Mouse (Mus musculus): ENCODE data around the gene Ghdc. TPM values are rescaled to one million over a fixed set of nuclear protein-coding genes. Genes with fewer than 3 reads are reported as not detected.
A peak's percentile ranks its signal among the peaks of the same experiment; 100 is the strongest.

Ghdc gene
- polyA plus RNA-seq, 1 experiment, result 4.9 TPM

GRCm38 (mm10) chr11:100728601-100729000 is 42.2 kb downstream of the Ghdc start:
- no peak for TF ChIP-seq POLR2A (IDR thresholded peaks at IDR 0.05; ENCODE audit: borderline replicate concordance, control insufficient read depth, low read depth, low read length)
- TF ChIP-seq CTCF (IDR thresholded peaks at IDR 0.05; ENCODE audit: control insufficient read depth, insufficient read depth, low read length), result no peak
- Histone ChIP-seq H3K4me1 (ENCODE audit: control insufficient read depth, insufficient read depth, low read length) (peaks cover 14% of the 10 kb centered on the region), H3K27ac (ENCODE audit: control insufficient read depth, insufficient read depth, low read depth, low read length, poor library complexity) (no peak overlapping the region), H3K4me3 (replicated peaks; ENCODE audit: control insufficient read depth, low read depth, low read length) (no peak overlapping the region)
- WGBS, result 83% methylated on average over 6 of the region's 6 CpGs

- 94% methylated on average over 3 of the region's 3 CpGs for WGBS
- no peak overlapping the region for H3K27ac ChIP-seq (ENCODE audit: control insufficient read depth, insufficient read depth, low read depth, low read length, poor library complexity)
- H3K4me1 ChIP-seq (ENCODE audit: control insufficient read depth, insufficient read depth, low read length), result peaks cover 18% of the 10 kb centered on the region
Observed at GRCm38 (mm10) chr11:100727201-100727600, 43.6 kb downstream of the Ghdc start.

GRCm38 (mm10) chr11:100724919-100725512 is 45.7 kb downstream of the Ghdc start:
- TF ChIP-seq POLR2A (IDR thresholded peaks at IDR 0.05; ENCODE audit: borderline replicate concordance, control insufficient read depth, low read depth, low read length), result no peak
- no peak for TF ChIP-seq CTCF (IDR thresholded peaks at IDR 0.05; ENCODE audit: control insufficient read depth, insufficient read depth, low read length)
- WGBS, result 21% methylated on average over 5 of the region's 5 CpGs
- Histone ChIP-seq H3K4me3 (replicated peaks; ENCODE audit: control insufficient read depth, low read depth, low read length) (no peak overlapping the region), H3K27ac (ENCODE audit: control insufficient read depth, insufficient read depth, low read depth, low read length, poor library complexity) (peak overlapping the region; percentile 4), H3K4me1 (ENCODE audit: control insufficient read depth, insufficient read depth, low read length) (peaks cover 18% of the 10 kb centered on the region)

More at GRCm38 (mm10) chr11:100727201-100727600, 43.6 kb downstream of the Ghdc start:
- no peak overlapping the region for H3K4me3 ChIP-seq (replicated peaks; ENCODE audit: control insufficient read depth, low read depth, low read length)
- TF ChIP-seq POLR2A (IDR thresholded peaks at IDR 0.05; ENCODE audit: borderline replicate concordance, control insufficient read depth, low read depth, low read length) (no peak), CTCF (IDR thresholded peaks at IDR 0.05; ENCODE audit: control insufficient read depth, insufficient read depth, low read length) (no peak)

GRCm38 (mm10) chr11:100722493-100723028 is 48.2 kb downstream of the Ghdc start:
- TF ChIP-seq POLR2A (IDR thresholded peaks at IDR 0.05; ENCODE audit: borderline replicate concordance, control insufficient read depth, low read depth, low read length) (no peak), CTCF (IDR thresholded peaks at IDR 0.05; ENCODE audit: control insufficient read depth, insufficient read depth, low read length) (no peak)
- Histone ChIP-seq H3K4me1 (ENCODE audit: control insufficient read depth, insufficient read depth, low read length) (peaks cover 18% of the 10 kb centered on the region), H3K4me3 (replicated peaks; ENCODE audit: control insufficient read depth, low read depth, low read length) (no peak overlapping the region), H3K27ac (ENCODE audit: control insufficient read depth, insufficient read depth, low read depth, low read length, poor library complexity) (peak overlapping the region; percentile 46)
- 32% methylated on average over 2 of the region's 2 CpGs for WGBS

- Histone ChIP-seq H3K27ac (ENCODE audit: control insufficient read depth, insufficient read depth, low read depth, low read length, poor library complexity) (peak overlapping the region; percentile 46), H3K4me1 (ENCODE audit: control insufficient read depth, insufficient read depth, low read length) (peaks cover 18% of the 10 kb centered on the region), H3K4me3 (replicated peaks; ENCODE audit: control insufficient read depth, low read depth, low read length) (no peak overlapping the region)
- no peak for TF ChIP-seq CTCF (IDR thresholded peaks at IDR 0.05; ENCODE audit: control insufficient read depth, insufficient read depth, low read length)
- TF ChIP-seq POLR2A (IDR thresholded peaks at IDR 0.05; ENCODE audit: borderline replicate concordance, control insufficient read depth, low read depth, low read length), result no peak
- WGBS, result 9% methylated on average over 8 of the region's 8 CpGs
Observed at GRCm38 (mm10) chr11:100721776-100722492, 48.8 kb downstream of the Ghdc start.

GRCm38 (mm10) chr11:100721254-100721653 is 49.5 kb downstream of the Ghdc start:
- TF ChIP-seq CTCF (IDR thresholded peaks at IDR 0.05; ENCODE audit: control insufficient read depth, insufficient read depth, low read length), result no peak
- H3K4me1 ChIP-seq (ENCODE audit: control insufficient read depth, insufficient read depth, low read length), result peaks cover 18% of the 10 kb centered on the region
- H3K4me3 ChIP-seq (replicated peaks; ENCODE audit: control insufficient read depth, low read depth, low read length), result no peak overlapping the region
- WGBS, result 5% methylated on average over 4 of the region's 4 CpGs
- peak overlapping the region; percentile 27 for H3K27ac ChIP-seq (ENCODE audit: control insufficient read depth, insufficient read depth, low read depth, low read length, poor library complexity)

- TF ChIP-seq CTCF (IDR thresholded peaks at IDR 0.05; ENCODE audit: control insufficient read depth, insufficient read depth, low read length) (no peak), POLR2A (IDR thresholded peaks at IDR 0.05; ENCODE audit: borderline replicate concordance, control insufficient read depth, low read depth, low read length) (no peak)
- WGBS, result 32% methylated on average over 5 of the region's 5 CpGs
- Histone ChIP-seq H3K4me1 (ENCODE audit: control insufficient read depth, insufficient read depth, low read length) (peaks cover 18% of the 10 kb centered on the region), H3K4me3 (replicated peaks; ENCODE audit: control insufficient read depth, low read depth, low read length) (no peak overlapping the region), H3K27ac (ENCODE audit: control insufficient read depth, insufficient read depth, low read depth, low read length, poor library complexity) (peak overlapping the region; percentile 27; the same call in 1 of the 2 replicates)
Observed at GRCm38 (mm10) chr11:100720345-100720744, 50.4 kb downstream of the Ghdc start.

- 83% methylated on average over 11 of the region's 11 CpGs for WGBS
- TF ChIP-seq CTCF (IDR thresholded peaks at IDR 0.05; ENCODE audit: control insufficient read depth, insufficient read depth, low read length) (no peak), POLR2A (IDR thresholded peaks at IDR 0.05; ENCODE audit: borderline replicate concordance, control insufficient read depth, low read depth, low read length) (no peak)
- H3K27ac ChIP-seq (ENCODE audit: control insufficient read depth, insufficient read depth, low read depth, low read length, poor library complexity), result no peak overlapping the region
- peaks cover 14% of the 10 kb centered on the region for H3K4me1 ChIP-seq (ENCODE audit: control insufficient read depth, insufficient read depth, low read length)
- H3K4me3 ChIP-seq (replicated peaks; ENCODE audit: control insufficient read depth, low read depth, low read length), result no peak overlapping the region
Observed at GRCm38 (mm10) chr11:100719893-100720292, 50.9 kb downstream of the Ghdc start.

Measured in bone marrow, adult 2 months (tissue).